Mouse (Mus musculus) brown adipose tissue, adult 24 weeks (tissue): ENCODE results near the gene Slc29a1. TPM values are rescaled to one million over a fixed set of nuclear protein-coding genes. Genes with fewer than 3 reads are reported as not detected.

Experiments used
- H3K27ac ChIP-seq: fragments of 200-500 bp; replicated peaks from 2 replicates; pipeline ENCODE4 v1.5.1; 2012; ENCODE audit warnings: low read depth, mild to moderate bottlenecking, low read length
- H3K4me1 ChIP-seq: fragments of 200-500 bp; 2 replicates; pipeline ENCODE4 v1.6.1; 2012; ENCODE audit warnings: low read length, mixed read lengths; ENCODE audit not compliant: control insufficient read depth, insufficient read depth, insufficient read length
- H3K4me3 ChIP-seq: fragments of 200-500 bp; 2 replicates; pipeline ENCODE4 v1.5.1; 2012; ENCODE audit warnings: low read depth, mild to moderate bottlenecking, low read length, moderate library complexity; ENCODE audit not compliant: insufficient read depth
- polyA plus RNA-seq: library from polyadenylated mRNA; stranded (reverse); fragments of >200 nt; gene quantifications from 2 replicates; pipeline ENCODE4 v1.2.4, GENCODE M21; 2012; ENCODE audit not compliant: missing spikeins, insufficient read depth, insufficient read length

The Slc29a1 gene
- polyA plus RNA-seq, 1 experiment = 56.5 TPM

- H3K4me3 ChIP-seq = peak overlapping the region; percentile 54
- peaks cover 8% of the 10 kb centered on the region for H3K4me1 ChIP-seq
- H3K27ac ChIP-seq = peak overlapping the region; percentile 83
These were observed 20.2 kb upstream of the Slc29a1 start for GRCm38 (mm10) chr17:45619386-45620256.

GRCm38 (mm10) chr17:45618941-45619385 lies 19.6 kb upstream of the Slc29a1 start:
- Histone ChIP-seq H3K27ac (peak overlapping the region; percentile 83), H3K4me1 (peaks cover 8% of the 10 kb centered on the region), H3K4me3 (peak overlapping the region; percentile 54)

GRCm38 (mm10) chr17:45617655-45618054 lies 18.2 kb upstream of the Slc29a1 start:
- H3K4me3 ChIP-seq = no peak overlapping the region
- H3K27ac ChIP-seq = no peak overlapping the region
- H3K4me1 ChIP-seq = peaks cover 8% of the 10 kb centered on the region

- H3K4me3 ChIP-seq = no peak overlapping the region
- no peak overlapping the region for H3K27ac ChIP-seq
- peaks cover 8% of the 10 kb centered on the region for H3K4me1 ChIP-seq
These were observed 17.3 kb upstream of the Slc29a1 start for GRCm38 (mm10) chr17:45616679-45617078.

- Histone ChIP-seq H3K4me1 (peaks cover 8% of the 10 kb centered on the region), H3K27ac (no peak overlapping the region), H3K4me3 (no peak overlapping the region)
These were observed 16.7 kb upstream of the Slc29a1 start for GRCm38 (mm10) chr17:45616046-45616650.

GRCm38 (mm10) chr17:45612921-45613320 lies 13.5 kb upstream of the Slc29a1 start:
- Histone ChIP-seq H3K4me1 (peaks cover 3% of the 10 kb centered on the region; the same call in 1 of the 2 replicates), H3K4me3 (no peak overlapping the region), H3K27ac (no peak overlapping the region)

GRCm38 (mm10) chr17:45612008-45612407 lies 12.6 kb upstream of the Slc29a1 start:
- H3K4me3 ChIP-seq = no peak overlapping the region
- peaks cover 3% of the 10 kb centered on the region; the same call in 1 of the 2 replicates for H3K4me1 ChIP-seq
- H3K27ac ChIP-seq = no peak overlapping the region

- peak overlapping the region; percentile 13; the same call in 1 of the 2 replicates for H3K27ac ChIP-seq
- no peak overlapping the region for H3K4me3 ChIP-seq
- H3K4me1 ChIP-seq = peaks cover 3% of the 10 kb centered on the region; the same call in 1 of the 2 replicates
These were observed 10.9 kb upstream of the Slc29a1 start for GRCm38 (mm10) chr17:45610144-45610866.

- no peak overlapping the region for H3K4me3 ChIP-seq
- H3K4me1 ChIP-seq = peaks cover 3% of the 10 kb centered on the region; the same call in 1 of the 2 replicates
- no peak overlapping the region for H3K27ac ChIP-seq
These were observed 9.0 kb upstream of the Slc29a1 start for GRCm38 (mm10) chr17:45608396-45608795.

GRCm38 (mm10) chr17:45606992-45607879 lies 7.8 kb upstream of the Slc29a1 start:
- no peak overlapping the region for H3K4me3 ChIP-seq
- no peak overlapping the region for H3K27ac ChIP-seq
- peaks cover 3% of the 10 kb centered on the region; the same call in 1 of the 2 replicates for H3K4me1 ChIP-seq

- Histone ChIP-seq H3K4me3 (no peak overlapping the region), H3K27ac (no peak overlapping the region), H3K4me1 (peaks cover 3% of the 10 kb centered on the region; the same call in 1 of the 2 replicates)
These were observed 3.6 kb upstream of the Slc29a1 start for GRCm38 (mm10) chr17:45602984-45603383.

- Histone ChIP-seq H3K4me3 (no peak within 1 kb of the TSS), H3K27ac (no peak within 1 kb of the TSS), H3K4me1 (peaks cover 4% of the 10 kb centered on the region; the same call in 1 of the 2 replicates)
These were observed 2.5 kb upstream of the Slc29a1 start, which contains the start of gene Mymx for GRCm38 (mm10) chr17:45601877-45602304. Gene Mymx, minus strand, starts transcription at chr17:45602102.

- no peak overlapping the region for H3K4me3 ChIP-seq
- H3K4me1 ChIP-seq = peaks cover 8% of the 10 kb centered on the region; the same call in 1 of the 2 replicates
- no peak overlapping the region for H3K27ac ChIP-seq
These were observed 1.9 kb upstream of the Slc29a1 start for GRCm38 (mm10) chr17:45601325-45601724.

- H3K4me3 ChIP-seq = no peak overlapping the region
These were observed 861 bp upstream of the Slc29a1 start for GRCm38 (mm10) chr17:45600267-45600666.

More at GRCm38 (mm10) chr17:45600267-45600666, 861 bp upstream of the Slc29a1 start:
- Histone ChIP-seq H3K4me1 (peaks cover 8% of the 10 kb centered on the region; the same call in 1 of the 2 replicates), H3K27ac (no peak overlapping the region)
